Mouse (Mus musculus): ENCODE data around the gene Junb.

DNA sequence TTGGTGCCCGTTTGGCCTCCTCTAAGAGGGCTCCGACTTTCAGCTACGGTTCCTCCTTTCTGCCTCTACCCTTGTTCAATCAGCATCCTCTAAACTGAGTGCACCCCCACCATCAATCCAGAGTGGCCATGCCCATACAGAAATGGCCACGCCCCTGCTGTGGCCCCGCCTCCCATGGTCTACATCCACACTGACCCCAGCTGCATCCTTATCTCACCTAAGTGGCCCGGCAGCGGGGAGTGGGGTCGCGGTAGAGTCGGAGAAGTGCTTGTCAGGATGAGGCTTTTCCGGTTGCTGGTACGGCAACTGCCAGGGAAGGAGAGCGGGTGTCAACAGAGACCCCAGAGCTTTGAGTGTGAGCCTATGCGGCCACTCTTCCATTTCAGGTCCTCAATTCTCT lies 43.0 kb downstream of the Junb start:
- TF ChIP-seq POLR2A (IDR thresholded peaks at IDR 0.05; ENCODE audit: control insufficient read depth, extremely low read depth, insufficient read depth, low read length, poor library complexity): no peak
- no peak for TF ChIP-seq CTCF (IDR thresholded peaks at IDR 0.05; ENCODE audit: borderline replicate concordance, control insufficient read depth, extremely low read depth, insufficient read depth, low read length, poor library complexity)

All from thymus, adult 2 months (tissue).